Mouse (Mus musculus) liver, embryonic 13.5 days (tissue): Measurements from ENCODE around the gene Dnajb8. TPM values are rescaled to one million over a fixed set of nuclear protein-coding genes. Genes with fewer than 3 reads are reported as not detected.

Experiments used
- ATAC-seq: fragments of 200-750 bp; cut with Nextera tagmentation; 2 replicates; pipeline ENCODE4 v1.8.0; 2017; ENCODE audit warnings: low read depth, mild to moderate bottlenecking, moderate number of reproducible peaks, moderate library complexity
- DNase-seq: peaks from one replicate; pipeline ENCODE4 v3.0.0; 2022
- H3K27ac ChIP-seq: fragments of 300-500 bp; sonication (generic); 2 replicates; pipeline ENCODE4 v1.5.1; 2015; ENCODE audit warnings: moderate library complexity, mild to moderate bottlenecking, inconsistent platforms
- H3K27me3 ChIP-seq: fragments of 300-500 bp; sonication (generic); 2 replicates; pipeline ENCODE4 v1.6.1; 2015; ENCODE audit warnings: mild to moderate bottlenecking, inconsistent platforms
- H3K36me3 ChIP-seq: fragments of 300-500 bp; sonication (generic); 2 replicates; pipeline ENCODE4 v1.6.1; 2015; ENCODE audit warnings: mild to moderate bottlenecking, inconsistent platforms
- H3K4me1 ChIP-seq: fragments of 300-500 bp; sonication (generic); replicated peaks from 2 replicates; pipeline ENCODE4 v1.6.1; 2015; ENCODE audit warnings: inconsistent platforms
- H3K4me2 ChIP-seq: fragments of 300-500 bp; sonication (generic); 2 replicates; pipeline ENCODE4 v1.6.1; 2015; ENCODE audit warnings: inconsistent platforms, mild to moderate bottlenecking, moderate library complexity
- H3K4me3 ChIP-seq: fragments of 300-500 bp; sonication (generic); replicated peaks from 2 replicates; pipeline ENCODE4 v1.5.1; 2015; ENCODE audit warnings: mild to moderate bottlenecking, inconsistent platforms
- H3K9ac ChIP-seq: fragments of 300-500 bp; sonication (generic); 2 replicates; pipeline ENCODE4 v1.6.1; 2015; ENCODE audit warnings: mild to moderate bottlenecking, inconsistent platforms
- H3K9me3 ChIP-seq: fragments of 300-500 bp; sonication (generic); replicated peaks from 2 replicates; pipeline ENCODE4 v1.6.1; 2016; ENCODE audit warnings: inconsistent platforms
- WGBS: fragments of 180-500 bp; shearing (Covaris S2); methylation state at CpG from one replicate; pipeline ENCODE4 v1.1.7; 2015; ENCODE audit not compliant: insufficient replicate concordance; 5-methylcytosine and 5-hydroxymethylcytosine counted together
- polyA plus RNA-seq: library from polyadenylated mRNA; unstranded; fragments of >200 nt; fragmentation: Nextera tagmentation; extraction: Ambion mirVana; gene quantifications from 2 replicates; pipeline ENCODE4 v1.2.1, GENCODE M21; 2015

Dnajb8 gene
- polyA plus RNA-seq, 1 experiment from 2014 or later: not detected

DNA sequence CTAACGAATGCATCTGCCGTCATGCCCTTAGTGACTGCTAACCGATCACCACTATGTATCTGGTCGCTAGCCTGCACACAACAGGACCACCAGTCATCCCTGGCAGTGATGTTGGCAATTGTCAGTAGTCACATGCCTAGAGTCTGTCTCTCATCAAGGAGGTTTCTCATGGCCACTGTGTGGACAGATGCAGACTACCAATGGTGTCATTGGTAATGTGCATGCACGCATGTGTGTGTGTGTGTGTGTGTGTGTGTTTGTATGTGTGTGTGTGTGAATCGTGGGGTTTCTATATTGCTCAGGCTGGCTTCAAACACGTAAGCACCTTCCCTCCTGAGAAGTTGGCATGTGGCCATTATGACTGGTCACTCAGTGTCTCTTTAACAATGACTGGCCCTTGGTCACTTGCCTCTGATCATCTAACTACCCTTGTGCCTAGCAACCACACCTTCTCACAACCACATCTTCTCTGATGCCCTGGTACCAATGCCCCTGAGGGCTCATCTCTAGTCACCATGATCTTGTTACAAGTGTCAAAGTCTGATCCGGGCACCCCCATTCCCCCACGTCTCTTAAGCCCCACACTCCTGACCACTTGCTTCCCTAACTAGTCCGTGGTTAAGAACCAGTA, 14.6 kb upstream of the Dnajb8 start:
- Histone ChIP-seq H3K9me3 (no peaks in the 10 kb centered on the region), H3K4me1 (peaks cover 37% of the 10 kb centered on the region), H3K4me2 (no peak overlapping the region), H3K27me3 (peaks cover 51% of the 10 kb centered on the region), H3K36me3 (no peaks in the 10 kb centered on the region), H3K9ac (no peak overlapping the region), H3K27ac (no peak overlapping the region), H3K4me3 (no peak overlapping the region)
- WGBS: 62% methylated on average over 10 of the region's 10 CpGs
- no peak for DNase-seq
- ATAC-seq: no peak

DNA sequence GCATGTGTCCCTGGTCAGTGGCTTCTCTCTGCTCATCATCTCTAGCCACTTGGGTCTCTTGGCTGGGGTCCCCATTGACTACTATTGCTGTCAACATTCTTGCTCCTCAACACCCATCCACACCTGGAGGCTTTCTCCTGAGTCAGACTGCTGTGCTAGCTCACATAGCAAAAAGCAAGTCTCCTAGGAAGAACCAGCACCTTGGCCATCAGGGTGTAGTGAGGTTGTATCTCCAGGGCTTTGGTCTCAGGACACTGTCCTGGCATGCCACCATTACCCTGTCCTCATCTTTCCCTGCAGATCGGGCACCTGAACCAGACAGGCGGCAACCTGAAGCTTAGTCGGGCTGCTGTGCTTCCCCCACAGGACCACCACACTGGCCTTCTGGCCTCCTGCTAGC, 13.7 kb upstream of the Dnajb8 start:
- Histone ChIP-seq H3K4me2 (no peak overlapping the region), H3K27ac (no peak overlapping the region), H3K9me3 (no peaks in the 10 kb centered on the region), H3K27me3 (peaks cover 45% of the 10 kb centered on the region), H3K36me3 (no peaks in the 10 kb centered on the region), H3K9ac (no peak overlapping the region), H3K4me1 (peaks cover 29% of the 10 kb centered on the region), H3K4me3 (no peak overlapping the region)
- no peak for DNase-seq
- WGBS: 76% methylated on average over 3 of the region's 3 CpGs
- ATAC-seq: no peak

GRCm38 (mm10) chr6:88209453-88209852, 12.6 kb upstream of the Dnajb8 start:
- H3K9me3 ChIP-seq: no peaks in the 10 kb centered on the region
- H3K4me1 ChIP-seq: peaks cover 18% of the 10 kb centered on the region
- H3K4me2 ChIP-seq: no peak overlapping the region
- no peak overlapping the region for H3K9ac ChIP-seq
- 66% methylated on average over 5 of the region's 5 CpGs for WGBS
- DNase-seq (no peak), ATAC-seq (no peak)
- no peaks in the 10 kb centered on the region for H3K36me3 ChIP-seq
- no peak overlapping the region for H3K27ac ChIP-seq
- H3K4me3 ChIP-seq: no peak overlapping the region
- H3K27me3 ChIP-seq: peaks cover 33% of the 10 kb centered on the region

- Histone ChIP-seq H3K4me3 (no peak overlapping the region), H3K9me3 (no peaks in the 10 kb centered on the region), H3K27ac (no peak overlapping the region), H3K36me3 (no peaks in the 10 kb centered on the region), H3K27me3 (peaks cover 26% of the 10 kb centered on the region), H3K4me2 (no peak overlapping the region), H3K4me1 (peaks cover 13% of the 10 kb centered on the region), H3K9ac (no peak overlapping the region)
- DNase-seq (no peak), ATAC-seq (no peak)
- WGBS: 61% methylated on average over 3 of the region's 3 CpGs
These were observed 11.9 kb upstream of the Dnajb8 start for GRCm38 (mm10) chr6:88210182-88210581.

DNA sequence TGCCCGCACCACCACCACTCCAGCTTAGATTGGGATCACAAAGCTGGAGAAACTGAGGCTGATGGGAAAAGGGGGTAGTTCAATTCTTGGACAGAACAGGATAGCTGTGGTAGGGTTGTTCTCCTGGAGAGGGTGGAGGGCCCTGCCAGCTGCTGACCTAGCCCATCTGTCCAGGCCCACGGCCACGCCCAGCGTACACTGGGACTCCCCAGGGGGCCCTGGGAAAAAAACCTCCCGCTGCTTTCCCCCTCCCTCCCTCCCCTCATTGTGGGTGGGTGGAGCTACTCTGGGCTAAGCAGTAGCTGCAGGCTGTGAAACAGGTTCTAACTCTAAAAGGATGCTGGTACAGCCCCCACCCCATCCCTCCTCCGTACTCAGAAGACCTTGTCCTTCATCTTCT, 6.3 kb upstream of the Dnajb8 start:
- 65% methylated on average over 6 of the region's 6 CpGs for WGBS
- H3K9me3 ChIP-seq: peaks cover 7% of the 10 kb centered on the region; the same call in 1 of the 2 replicates
- peaks cover 4% of the 10 kb centered on the region; the same call in 1 of the 2 replicates for H3K4me1 ChIP-seq

DNA sequence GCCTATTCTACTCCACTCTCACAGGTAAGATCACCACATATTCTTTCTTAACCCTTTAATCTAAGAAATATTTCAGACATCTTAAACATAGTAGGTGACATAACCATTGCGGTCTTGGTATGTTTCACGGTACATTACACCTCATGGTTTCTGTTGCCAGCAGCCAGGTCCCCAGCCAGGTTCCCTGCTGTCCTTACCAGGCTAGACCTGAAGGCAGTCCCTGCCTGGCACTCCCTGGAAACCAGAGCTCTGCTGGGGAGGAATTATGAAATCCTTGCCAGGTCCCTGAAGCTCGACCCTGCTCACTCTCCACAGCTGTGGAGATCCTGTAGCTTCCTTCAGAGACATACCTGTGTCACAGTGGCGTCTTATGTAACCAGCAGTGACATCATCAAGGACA, 5.9 kb upstream of the Dnajb8 start:
- no peak overlapping the region for H3K4me3 ChIP-seq
- no peak for DNase-seq
- H3K27ac ChIP-seq: no peak overlapping the region
- H3K36me3 ChIP-seq: no peaks in the 10 kb centered on the region
- H3K4me2 ChIP-seq: no peak overlapping the region
- ATAC-seq: no peak
- H3K27me3 ChIP-seq: peaks cover 8% of the 10 kb centered on the region; the same call in 1 of the 2 replicates
- H3K9ac ChIP-seq: no peak overlapping the region
- peaks cover 4% of the 10 kb centered on the region; the same call in 1 of the 2 replicates for H3K4me1 ChIP-seq
- peaks cover 7% of the 10 kb centered on the region; the same call in 1 of the 2 replicates for H3K9me3 ChIP-seq
- WGBS: 71% methylated on average over 4 of the region's 4 CpGs

More for the DNA sequence above, 6.3 kb upstream of the Dnajb8 start:
- Histone ChIP-seq H3K4me3 (no peak overlapping the region), H3K27me3 (peaks cover 4% of the 10 kb centered on the region; the same call in 1 of the 2 replicates), H3K9ac (no peak overlapping the region), H3K36me3 (no peaks in the 10 kb centered on the region), H3K27ac (no peak overlapping the region), H3K4me2 (no peak overlapping the region)
- no peak for DNase-seq
- ATAC-seq: no peak

GRCm38 (mm10) chr6:88219094-88219493, 3.0 kb upstream of the Dnajb8 start:
- 33% methylated on average over 4 of the region's 4 CpGs for WGBS
- peaks cover 4% of the 10 kb centered on the region; the same call in 1 of the 2 replicates for H3K4me1 ChIP-seq
- peaks cover 19% of the 10 kb centered on the region; the same call in 1 of the 2 replicates for H3K27me3 ChIP-seq
- H3K36me3 ChIP-seq: no peaks in the 10 kb centered on the region
- DNase-seq: no peak
- no peak overlapping the region for H3K27ac ChIP-seq
- H3K9me3 ChIP-seq: peaks cover 7% of the 10 kb centered on the region; the same call in 1 of the 2 replicates
- H3K9ac ChIP-seq: no peak overlapping the region
- H3K4me2 ChIP-seq: no peak overlapping the region
- H3K4me3 ChIP-seq: no peak overlapping the region
- ATAC-seq: no peak

- no peaks in the 10 kb centered on the region for H3K9me3 ChIP-seq
- no peak for DNase-seq
- H3K36me3 ChIP-seq: no peaks in the 10 kb centered on the region
- H3K27me3 ChIP-seq: peaks cover 58% of the 10 kb centered on the region
- no peak overlapping the region for H3K4me2 ChIP-seq
- H3K4me1 ChIP-seq: peaks cover 7% of the 10 kb centered on the region
- no peak overlapping the region for H3K4me3 ChIP-seq
- 23% methylated on average over 5 of the region's 5 CpGs for WGBS
- H3K9ac ChIP-seq: no peak overlapping the region
- peak; percentile 42; the same call in 1 of the 2 replicates for ATAC-seq
- H3K27ac ChIP-seq: no peak overlapping the region
These were observed 4.5 kb downstream of the Dnajb8 start for GRCm38 (mm10) chr6:88226570-88226994.

DNA sequence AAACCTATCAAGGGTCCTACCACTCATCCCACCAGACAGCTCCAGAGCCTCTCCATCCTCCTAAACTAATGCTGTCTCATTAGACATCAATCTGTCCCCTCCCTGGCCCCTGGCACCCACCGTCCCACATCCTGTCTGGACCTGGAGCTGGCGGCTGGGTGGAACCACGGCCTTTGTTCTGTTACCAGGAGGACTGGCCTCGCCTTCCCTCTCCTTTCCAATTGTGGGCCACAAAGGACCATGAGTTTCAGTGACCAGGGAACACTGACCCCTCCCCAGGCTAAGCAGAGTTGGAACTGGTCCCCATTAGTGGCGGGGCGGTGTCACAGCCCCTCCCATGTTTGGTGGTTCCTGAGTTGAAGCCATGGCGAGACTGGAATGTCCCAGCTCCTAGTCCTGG, 5.5 kb downstream of the Dnajb8 start:
- ATAC-seq: no peak
- WGBS: 54% methylated on average over 7 of the region's 7 CpGs
- Histone ChIP-seq H3K27ac (no peak overlapping the region), H3K4me3 (no peak overlapping the region), H3K9me3 (no peaks in the 10 kb centered on the region), H3K4me2 (no peak overlapping the region), H3K9ac (no peak overlapping the region), H3K4me1 (peaks cover 7% of the 10 kb centered on the region), H3K27me3 (peaks cover 64% of the 10 kb centered on the region), H3K36me3 (no peaks in the 10 kb centered on the region)
- DNase-seq: no peak

GRCm38 (mm10) chr6:88229221-88229620, 7.2 kb downstream of the Dnajb8 start:
- no peaks in the 10 kb centered on the region for H3K9me3 ChIP-seq
- H3K4me3 ChIP-seq: no peak overlapping the region
- DNase-seq: no peak
- no peaks in the 10 kb centered on the region for H3K36me3 ChIP-seq
- 46% methylated on average over 12 of the region's 12 CpGs for WGBS
- ATAC-seq: no peak
- peaks cover 76% of the 10 kb centered on the region for H3K27me3 ChIP-seq
- no peak overlapping the region for H3K4me2 ChIP-seq
- H3K9ac ChIP-seq: no peak overlapping the region
- H3K27ac ChIP-seq: no peak overlapping the region
- peaks cover 7% of the 10 kb centered on the region for H3K4me1 ChIP-seq

- WGBS: 61% methylated on average over 7 of the region's 7 CpGs
- ATAC-seq: no peak
These were observed 9.8 kb downstream of the Dnajb8 start for GRCm38 (mm10) chr6:88231821-88232220.

DNA sequence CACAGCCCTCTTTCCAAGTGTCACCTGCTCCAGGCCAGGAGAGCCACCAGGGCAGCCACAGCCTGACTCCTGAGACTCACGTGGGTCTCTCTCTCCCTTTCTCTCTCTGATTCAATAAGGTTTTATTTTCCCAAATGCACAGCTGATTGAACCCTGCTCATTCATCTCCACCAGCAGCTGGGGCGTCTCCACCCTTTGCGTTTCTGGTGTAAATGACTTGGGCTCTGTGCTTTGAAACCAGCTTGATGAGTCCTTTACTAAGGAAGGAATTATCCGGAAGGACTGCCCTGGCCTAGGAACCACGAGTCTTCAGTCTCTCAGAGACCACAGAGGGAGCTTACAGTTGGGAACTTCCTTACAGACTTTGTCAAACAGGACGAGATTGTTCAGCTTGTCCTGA, 10.2 kb downstream of the Dnajb8 start:
- Histone ChIP-seq H3K9ac (no peak overlapping the region), H3K4me2 (no peak overlapping the region), H3K27me3 (peaks cover 92% of the 10 kb centered on the region), H3K4me1 (peaks cover 15% of the 10 kb centered on the region), H3K36me3 (no peaks in the 10 kb centered on the region), H3K27ac (no peak overlapping the region), H3K4me3 (no peak overlapping the region), H3K9me3 (no peaks in the 10 kb centered on the region)
- no peak for ATAC-seq
- DNase-seq: no peak
- WGBS: 38% methylated on average over 6 of the region's 6 CpGs

More at GRCm38 (mm10) chr6:88231821-88232220, 9.8 kb downstream of the Dnajb8 start:
- no peak for DNase-seq
- Histone ChIP-seq H3K27ac (no peak overlapping the region), H3K36me3 (no peaks in the 10 kb centered on the region), H3K27me3 (peaks cover 93% of the 10 kb centered on the region), H3K9me3 (no peaks in the 10 kb centered on the region), H3K4me1 (peaks cover 15% of the 10 kb centered on the region), H3K4me2 (no peak overlapping the region), H3K4me3 (no peak overlapping the region), H3K9ac (no peak overlapping the region)
